Mouse (Mus musculus): Measurements from ENCODE around the gene Tkt.

- TF ChIP-seq CTCF (IDR thresholded peaks at IDR 0.05; ENCODE audit: low read depth) = no peak
- no peak for TF ChIP-seq EP300 (IDR thresholded peaks at IDR 0.05; ENCODE audit: low read depth)
These were observed 11.2 kb downstream of the Tkt start for GRCm38 (mm10) chr14:30559321-30559850.
